In the genomic region with DNA sequence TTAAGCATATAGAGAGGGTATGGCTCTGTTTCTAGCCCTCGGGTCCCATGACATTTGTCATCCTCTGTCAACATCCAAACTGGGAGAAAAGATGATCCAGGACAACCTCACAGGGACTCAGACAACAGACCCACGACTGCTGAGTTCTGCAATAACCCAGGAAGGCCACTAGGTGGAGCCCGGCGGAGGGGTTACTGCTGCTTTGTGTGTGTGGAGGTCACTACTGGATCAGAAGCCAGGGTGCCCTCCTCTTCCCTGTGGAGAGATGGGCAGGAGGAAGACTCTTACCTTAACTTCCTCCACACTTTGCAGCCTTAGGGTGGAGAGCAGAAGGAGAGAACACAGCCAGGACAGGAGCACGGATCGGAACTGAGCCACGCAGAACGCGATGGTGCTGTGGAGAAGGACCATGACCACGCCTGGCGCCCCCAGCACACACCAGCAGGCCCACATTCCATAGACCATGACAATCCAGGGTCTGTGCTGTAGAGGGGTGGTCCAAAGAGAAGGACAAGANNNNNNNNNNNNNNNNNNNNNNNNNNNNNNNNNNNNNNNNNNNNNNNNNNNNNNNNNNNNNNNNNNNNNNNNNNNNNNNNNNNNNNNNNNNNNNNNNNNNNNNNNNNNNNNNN, we compare ENCODE assay signal across 8 mouse cellular contexts. TPM values are rescaled to one million over a fixed set of nuclear protein-coding genes. Genes with fewer than 3 reads are reported as not detected.
A peak's percentile ranks its signal among the peaks of the same experiment; 100 is the strongest.
DNase-seq lines count a peak whose midpoint lies in the region; ATAC-seq and TF ChIP-seq lines count a peak whose summit lies in the region.

No protein-coding gene starts in this region.

- ATAC-seq in limb, embryonic 11.5 days (ENCODE audit: insufficient number of reproducible peaks, low FRiP score, low TSS enrichment, low read depth) = peak; percentile 61; the same call in 1 of the 2 replicates
- peak; percentile 75 for ATAC-seq in midbrain, embryonic 13.5 days

- intact Hi-C loops in left cerebral cortex, adult 2 months (cut with DNase I) = loop anchor here (2.0 to 5.0 kb wide), 2 partner anchors 185 to 402 kb away; no protein-coding TSS in a partner anchor

- peak; percentile 94 for TF ChIP-seq CTCF in left cerebral cortex, adult 2 months (IDR thresholded peaks at IDR 0.05)

- H3K9ac ChIP-seq in limb, embryonic 11.5 days (ENCODE audit: low read length) = no peak overlapping the region
- H3K9ac ChIP-seq in midbrain, embryonic 13.5 days (replicated peaks) = no peak overlapping the region

- peak; percentile 51 to 68 for DNase-seq in left cerebral cortex, adult 2 months (ENCODE audit: extremely low spot score in 1 of 2, low spot score in 2 of 2)
- DNase-seq in left cerebral cortex, adult 8-10 months (ENCODE audit: low spot score in 2 of 2) = no peak
- peak; percentile 83 to 85 for DNase-seq in cerebellum, postnatal 10 days
- peak; percentile 63 for DNase-seq in gastrocnemius, adult 18-20 months (ENCODE audit: low spot score)
- peak; percentile 67 for DNase-seq in induced T-regulatory cell, adult 2 months (ENCODE audit: low read depth)
- peak; percentile 84 for DNase-seq in limb, embryonic 11.5 days (ENCODE audit: low spot score)
- peak; percentile 15 to 51 for DNase-seq in spleen, postnatal 14 days (ENCODE audit: low spot score in 2 of 2)

- WGBS in limb, embryonic 11.5 days = 52% methylated on average over 11 of the region's 11 CpGs
- WGBS in midbrain, embryonic 13.5 days = 53% methylated on average over 11 of the region's 11 CpGs

- H3K9me3 ChIP-seq in limb, embryonic 11.5 days (ENCODE audit: control insufficient read depth, low read length) = no peaks in the 10 kb centered on the region
- no peaks in the 10 kb centered on the region for H3K9me3 ChIP-seq in midbrain, embryonic 13.5 days

- no peaks in the 10 kb centered on the region for H3K27me3 ChIP-seq in limb, embryonic 11.5 days (ENCODE audit: control insufficient read depth, insufficient read depth, low read length)
- H3K27me3 ChIP-seq in midbrain, embryonic 13.5 days = no peaks in the 10 kb centered on the region

- no peak overlapping the region for H3K4me2 ChIP-seq in limb, embryonic 11.5 days (ENCODE audit: low read depth, severe bottlenecking)
- H3K4me2 ChIP-seq in midbrain, embryonic 13.5 days (replicated peaks) = no peak overlapping the region

- no peaks in the 10 kb centered on the region for H3K4me1 ChIP-seq in limb, embryonic 11.5 days (ENCODE audit: control insufficient read depth, insufficient read depth, low read length)
- no peaks in the 10 kb centered on the region for H3K4me1 ChIP-seq in midbrain, embryonic 13.5 days (replicated peaks)

- no peak overlapping the region for H3K27ac ChIP-seq in left cerebral cortex, adult 2 months
- no peak overlapping the region for H3K27ac ChIP-seq in limb, embryonic 11.5 days (replicated peaks; ENCODE audit: low read depth, low read length)
- H3K27ac ChIP-seq in midbrain, embryonic 13.5 days = no peak overlapping the region

- H3K4me3 ChIP-seq in left cerebral cortex, adult 2 months = no peak overlapping the region
- no peak overlapping the region for H3K4me3 ChIP-seq in limb, embryonic 11.5 days (ENCODE audit: low read depth, low read length)
- H3K4me3 ChIP-seq in midbrain, embryonic 13.5 days (replicated peaks) = no peak overlapping the region

- H3K36me3 ChIP-seq in limb, embryonic 11.5 days (ENCODE audit: control insufficient read depth, insufficient read depth, low read length) = no peaks in the 10 kb centered on the region
- H3K36me3 ChIP-seq in midbrain, embryonic 13.5 days = no peaks in the 10 kb centered on the region

RNA-seq across cellular contexts. Expression of a gene that starts 43.9 kb away (rescaled TPM):
- total RNA-seq in left cerebral cortex, adult 2 months (2021) = 1 to 10 TPM in 1 of 2 experiments, under 1 TPM in 1; 0.81 to 1.3 TPM
- 1 to 10 TPM; 2.2 to 2.6 (median 2.5) TPM for total RNA-seq in left cerebral cortex, adult 8-10 months (2022)
- total RNA-seq in gastrocnemius, adult 18-20 months (2021) = 1 to 10 TPM; 1.2 to 1.3 TPM
- polyA plus RNA-seq in limb, embryonic 11.5 days (2014; fragmentation: Nextera tagmentation; extraction: Ambion mirVana) = 12.3 and 16.6 TPM in 2 replicates
- polyA plus RNA-seq in midbrain, embryonic 13.5 days (2015; fragmentation: Nextera tagmentation; extraction: Ambion mirVana) = 5.5 and 5.9 TPM in 2 replicates

Comparison
In these comparisons a context has a peak if more than half of its experiments do, and no peak if none do; other contexts are left out.
1. DNase-seq: peak in left cerebral cortex, adult 2 months (2 of 2), cerebellum, postnatal 10 days (2 of 2), gastrocnemius, adult 18-20 months (single experiment), induced T-regulatory cell, adult 2 months (single experiment), limb, embryonic 11.5 days (single experiment) and spleen, postnatal 14 days (2 of 2); none in left cerebral cortex, adult 8-10 months (0 of 2).